Mouse (Mus musculus) G1E (cell line): ENCODE results near the gene 4933407L21Rik.

Experiments used
- CTCF ChIP-seq: IDR thresholded peaks from 2 replicates; pipeline ENCODE4 v1.5.1; 2012; ENCODE audit warnings: low read depth, low read length, inconsistent platforms, mixed read lengths
- GATA1 ChIP-seq: IDR thresholded peaks from 2 replicates; pipeline ENCODE4 v1.6.1; 2012; ENCODE audit warnings: borderline replicate concordance, low read length, inconsistent platforms, mixed read lengths
- GATA2 ChIP-seq: IDR thresholded peaks from 2 replicates; pipeline ENCODE4 v1.6.1; 2012; ENCODE audit warnings: low read depth, low read length, inconsistent platforms, borderline replicate concordance
- TAL1 ChIP-seq: conservative IDR thresholded peaks from 2 replicates; pipeline ENCODE4 v1.6.1; 2012; ENCODE audit warnings: low read depth, low read length, inconsistent platforms, mixed read lengths

DNA sequence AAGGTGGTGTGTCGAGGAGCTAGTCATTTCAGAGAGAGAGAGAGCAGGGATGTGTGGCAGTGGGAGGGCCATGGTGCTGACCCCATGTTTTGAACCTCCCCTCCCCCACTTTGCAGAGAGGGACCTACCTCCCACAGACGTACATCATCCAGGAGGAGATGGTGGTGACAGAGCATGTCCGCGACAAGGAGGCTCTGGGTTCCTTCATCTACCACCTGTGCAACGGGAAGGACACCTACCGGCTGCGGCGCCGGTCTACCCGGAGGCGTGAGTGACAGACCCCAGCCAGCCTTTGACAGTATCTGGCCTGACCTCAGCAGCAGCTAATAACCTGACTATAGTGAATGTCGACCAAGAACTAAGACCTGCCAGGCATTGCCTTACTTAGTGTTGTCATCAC lies 21.4 kb upstream of the 4933407L21Rik start:
- no peak for TF ChIP-seq CTCF
- TF ChIP-seq GATA1, result no peak
- TF ChIP-seq TAL1, result no peak
- TF ChIP-seq GATA2, result no peak
